Mouse (Mus musculus) activated CD4-positive, CD25-positive, alpha-beta regulatory T cell, adult 9 weeks (primary cell): ENCODE measurements around the gene Tas1r2. TPM values are rescaled to one million over a fixed set of nuclear protein-coding genes. Genes with fewer than 3 reads are reported as not detected.

Experiments used
- polyA plus RNA-seq: library from polyadenylated mRNA; unstranded; fragments of 100-300 nt; shearing (Covaris generic); gene quantifications from one replicate; pipeline ENCODE4 v1.2.1, GENCODE M21; 2017

Tas1r2 gene
- not detected for polyA plus RNA-seq

DNA sequence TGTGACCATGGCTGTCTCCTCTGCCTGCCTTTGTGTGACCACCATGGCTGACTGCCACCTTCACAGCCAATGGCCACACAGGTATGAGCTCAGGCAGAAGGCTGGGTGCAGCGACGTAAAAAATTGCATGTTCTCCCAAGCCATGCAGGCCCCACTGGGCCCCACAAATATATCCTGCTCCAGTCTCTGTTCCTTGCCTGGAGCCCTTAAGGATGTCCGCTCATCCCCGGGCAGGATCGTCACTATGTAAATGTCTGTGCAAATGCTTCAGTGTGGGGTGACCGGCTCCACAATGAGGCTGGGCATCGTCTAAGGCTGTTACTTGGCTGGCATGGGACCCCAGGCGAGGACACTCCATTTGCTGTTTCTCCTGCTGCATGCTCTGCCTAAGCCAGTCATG is at the start of gene Tas1r2:
TSS of gene Tas1r2 (plus strand) at position 301 of the 400 bp plus-strand sequence.

DNA sequence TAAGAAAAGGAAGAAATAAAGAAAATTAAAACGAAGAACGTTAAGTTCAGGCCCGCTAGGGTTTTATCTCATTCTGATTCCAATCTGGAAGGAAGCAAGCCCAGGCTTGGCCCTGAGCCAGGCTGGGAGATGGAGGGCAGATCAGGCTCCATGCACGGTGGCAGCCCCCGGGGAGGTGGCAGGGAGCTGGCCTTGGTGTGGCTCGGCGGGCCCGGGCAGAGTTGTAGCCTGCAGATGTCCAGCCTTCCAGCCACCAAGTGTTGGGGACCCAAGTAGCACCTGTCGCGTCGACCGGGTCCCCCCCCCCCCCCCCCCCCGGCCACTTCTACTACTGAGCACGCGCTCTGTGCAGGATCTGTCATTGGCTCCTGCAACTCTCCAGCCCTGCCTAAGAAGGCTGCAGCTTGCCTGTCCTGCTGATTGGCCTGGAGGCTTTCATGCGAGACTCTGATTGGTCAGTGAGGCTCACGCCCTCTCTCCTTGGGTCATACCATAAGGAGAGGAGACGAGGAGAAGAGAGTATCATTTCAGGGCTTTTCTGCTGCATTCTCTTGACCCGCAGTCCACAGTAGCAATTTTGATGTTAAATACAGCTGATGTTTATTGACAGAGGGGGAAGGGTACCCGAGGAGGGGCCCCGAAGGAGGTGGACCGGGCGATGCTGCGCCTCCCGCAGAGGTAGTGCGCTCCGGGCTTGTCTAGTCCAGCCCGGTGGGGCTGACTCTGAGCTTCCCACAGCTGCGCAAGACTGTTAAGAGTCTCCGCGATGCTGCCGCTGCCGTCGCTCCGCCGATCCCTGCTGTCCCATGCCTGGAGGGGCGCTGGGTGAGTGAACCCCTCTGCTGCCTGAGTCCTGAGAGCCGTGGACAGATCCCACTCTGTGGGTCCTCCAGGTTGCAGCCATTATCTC is 30.7 kb upstream of the Tas1r2 start, which contains the start of gene Aldh4a1:
TSS of gene Aldh4a1 (plus strand) at position 494 of the 910 bp plus-strand sequence.

Other genes with a start within 250 kb of the Tas1r2 start
- gene Iffo2, start 123.0 kb upstream of the Tas1r2 start, polyA plus RNA-seq, result 2.0 TPM
- gene Gm21969, start 50.4 kb upstream of the Tas1r2 start, polyA plus RNA-seq, result not detected
- 22.9 TPM for gene Aldh4a1, start 30.7 kb upstream of the Tas1r2 start, polyA plus RNA-seq
- gene Pax7, start 180.0 kb downstream of the Tas1r2 start, polyA plus RNA-seq, result not detected